Comparison of ENCODE assay signal across 16 mouse cellular contexts in genomic region chr14:58467856-58468255, GRCm38 (mm10).
DNase-seq lines count a peak whose midpoint lies in the region; ATAC-seq and TF ChIP-seq lines count a peak whose summit lies in the region.
"Had no signal": no experiment of that assay in that cellular context is flagged by ENCODE, and none has a peak within 500 bp of the region (broad histone marks: within the 10 kb centered on the region; RNA-seq: fewer than 3 reads in every experiment).

No protein-coding gene starts in this region.

- no peaks in the 10 kb centered on the region for H3K36me3 ChIP-seq in forebrain, embryonic 14.5 days (ENCODE audit: control insufficient read depth, insufficient read depth, low read length)
- H3K36me3 ChIP-seq in forebrain, embryonic 11.5 days (ENCODE audit: control insufficient read depth, insufficient read depth, low read length) = no peaks in the 10 kb centered on the region
- no peaks in the 10 kb centered on the region for H3K36me3 ChIP-seq in lung, embryonic 14.5 days (ENCODE audit: insufficient read depth)
- no peaks in the 10 kb centered on the region for H3K36me3 ChIP-seq in embryonic facial prominence, embryonic 10.5 days (replicated peaks)
- H3K36me3 ChIP-seq in limb, embryonic 15.5 days = no peaks in the 10 kb centered on the region
- H3K36me3 ChIP-seq: hindbrain, embryonic 13.5 days; liver, embryonic 15.5 days; midbrain, embryonic 15.5 days had no signal

- no peak overlapping the region for H3K9ac ChIP-seq in forebrain, embryonic 14.5 days (ENCODE audit: low read length)
- no peak overlapping the region for H3K9ac ChIP-seq in forebrain, embryonic 11.5 days (ENCODE audit: low read length)
- no peak overlapping the region for H3K9ac ChIP-seq in lung, embryonic 14.5 days
- no peak overlapping the region for H3K9ac ChIP-seq in limb, embryonic 15.5 days
- H3K9ac ChIP-seq: hindbrain, embryonic 13.5 days; liver, embryonic 15.5 days; midbrain, embryonic 15.5 days had no signal

- no peaks in the 10 kb centered on the region for H3K9me3 ChIP-seq in forebrain, embryonic 14.5 days (replicated peaks; ENCODE audit: control insufficient read depth, low read length)
- no peaks in the 10 kb centered on the region for H3K9me3 ChIP-seq in forebrain, embryonic 11.5 days (ENCODE audit: control insufficient read depth, low read length)
- H3K9me3 ChIP-seq in lung, embryonic 14.5 days (ENCODE audit: low read depth, low read length) = no peaks in the 10 kb centered on the region
- H3K9me3 ChIP-seq in embryonic facial prominence, embryonic 10.5 days = no peaks in the 10 kb centered on the region
- no peaks in the 10 kb centered on the region for H3K9me3 ChIP-seq in limb, embryonic 15.5 days
- H3K9me3 ChIP-seq: hindbrain, embryonic 13.5 days; liver, embryonic 15.5 days; midbrain, embryonic 15.5 days had no signal

- no peak for TF ChIP-seq CTCF in lung, embryonic 14.5 days (IDR thresholded peaks at IDR 0.05; ENCODE audit: low read depth)
- TF ChIP-seq CTCF in lung, adult 2 months (IDR thresholded peaks at IDR 0.05; ENCODE audit: insufficient read depth, low read length) = no peak

- H3K4me2 ChIP-seq in forebrain, embryonic 14.5 days (ENCODE audit: low read length) = no peak overlapping the region
- no peak overlapping the region for H3K4me2 ChIP-seq in forebrain, embryonic 11.5 days (ENCODE audit: low read depth, low read length, severe bottlenecking)
- H3K4me2 ChIP-seq in lung, embryonic 14.5 days = no peak overlapping the region
- no peak overlapping the region for H3K4me2 ChIP-seq in limb, embryonic 15.5 days
- H3K4me2 ChIP-seq: hindbrain, embryonic 13.5 days; liver, embryonic 15.5 days; midbrain, embryonic 15.5 days had no signal

- H3K4me3 ChIP-seq in forebrain, embryonic 14.5 days (ENCODE audit: low read depth, low read length) = no peak overlapping the region
- no peak overlapping the region for H3K4me3 ChIP-seq in forebrain, embryonic 11.5 days (ENCODE audit: low read depth, low read length)
- H3K4me3 ChIP-seq in lung, embryonic 14.5 days (ENCODE audit: low read depth, low read length) = no peak overlapping the region
- no peak overlapping the region for H3K4me3 ChIP-seq in lung, adult 2 months (replicated peaks; ENCODE audit: extremely low read depth, low read depth, low read length)
- H3K4me3 ChIP-seq in embryonic facial prominence, embryonic 10.5 days = no peak overlapping the region
- H3K4me3 ChIP-seq in limb, embryonic 15.5 days = no peak overlapping the region
- H3K4me3 ChIP-seq: hindbrain, embryonic 13.5 days; left cerebral cortex, adult 2 months; liver, embryonic 15.5 days; midbrain, embryonic 15.5 days had no signal

- no peaks in the 10 kb centered on the region for H3K4me1 ChIP-seq in forebrain, embryonic 14.5 days (ENCODE audit: control insufficient read depth, insufficient read depth, low read length)
- H3K4me1 ChIP-seq in forebrain, embryonic 11.5 days (replicated peaks; ENCODE audit: control insufficient read depth, insufficient read depth, low read length) = no peaks in the 10 kb centered on the region
- H3K4me1 ChIP-seq in lung, embryonic 14.5 days (ENCODE audit: insufficient read depth) = no peaks in the 10 kb centered on the region
- no peaks in the 10 kb centered on the region for H3K4me1 ChIP-seq in lung, adult 2 months (ENCODE audit: control insufficient read depth, insufficient read depth, low read length)
- peaks cover 14% of the 10 kb centered on the region for H3K4me1 ChIP-seq in embryonic facial prominence, embryonic 10.5 days
- H3K4me1 ChIP-seq in limb, embryonic 15.5 days = 0 out of 2 replicates have a peak, but pooled peaks cover 6% of the 10 kb centered on the region
- H3K4me1 ChIP-seq: hindbrain, embryonic 13.5 days; liver, embryonic 15.5 days; midbrain, embryonic 15.5 days had no signal

- H3K27me3 ChIP-seq in forebrain, embryonic 14.5 days (replicated peaks; ENCODE audit: control insufficient read depth, insufficient read depth, low read length) = no peaks in the 10 kb centered on the region
- no peaks in the 10 kb centered on the region for H3K27me3 ChIP-seq in forebrain, embryonic 11.5 days (ENCODE audit: control insufficient read depth, insufficient read depth, low read length)
- H3K27me3 ChIP-seq in lung, embryonic 14.5 days (ENCODE audit: insufficient read depth, low read length) = no peaks in the 10 kb centered on the region
- H3K27me3 ChIP-seq in embryonic facial prominence, embryonic 10.5 days (replicated peaks; ENCODE audit: low read depth, poor library complexity, severe bottlenecking) = no peaks in the 10 kb centered on the region
- H3K27me3 ChIP-seq in limb, embryonic 15.5 days = 0 out of 2 replicates have a peak, but pooled peaks cover 4% of the 10 kb centered on the region
- H3K27me3 ChIP-seq: CH12.LX; hindbrain, embryonic 13.5 days; liver, embryonic 15.5 days; midbrain, embryonic 15.5 days had no signal

- no peak for ATAC-seq in forebrain, embryonic 14.5 days
- ATAC-seq in forebrain, embryonic 11.5 days (replicated peaks; ENCODE audit: low FRiP score) = no peak
- ATAC-seq in lung, embryonic 14.5 days (ENCODE audit: insufficient read depth) = peak; percentile 63; the same call in 1 of the 2 replicates
- ATAC-seq in limb, embryonic 15.5 days (ENCODE audit: insufficient number of reproducible peaks, low FRiP score, low TSS enrichment, low read depth) = peak; percentile 63; the same call in 1 of the 2 replicates
- ATAC-seq: activated CD4-positive, CD25-positive, alpha-beta regulatory T cell, adult 4 months; intestine, postnatal 0 days; midbrain, embryonic 15.5 days had no signal

- no peak overlapping the region for H3K27ac ChIP-seq in forebrain, embryonic 14.5 days (ENCODE audit: low read depth, low read length)
- H3K27ac ChIP-seq in forebrain, embryonic 11.5 days (ENCODE audit: low read depth, low read length) = no peak overlapping the region
- H3K27ac ChIP-seq in lung, embryonic 14.5 days (ENCODE audit: low read depth) = no peak overlapping the region
- H3K27ac ChIP-seq in embryonic facial prominence, embryonic 10.5 days (replicated peaks) = no peak overlapping the region
- no peak overlapping the region for H3K27ac ChIP-seq in limb, embryonic 15.5 days
- H3K27ac ChIP-seq: hindbrain, embryonic 13.5 days; left cerebral cortex, adult 2 months; liver, embryonic 15.5 days; midbrain, embryonic 15.5 days had no signal

- no peak for TF ChIP-seq POLR2A in lung, adult 2 months (IDR thresholded peaks at IDR 0.05; ENCODE audit: borderline replicate concordance, extremely low read depth, low read depth, low read length)

- WGBS in forebrain, embryonic 14.5 days = 78% methylated on average over 5 of the region's 5 CpGs
- WGBS in forebrain, embryonic 11.5 days = 85% methylated on average over 5 of the region's 5 CpGs
- WGBS in lung, embryonic 14.5 days = 37% methylated on average over 5 of the region's 5 CpGs
- 62% methylated on average over 5 of the region's 5 CpGs for WGBS in lung, adult 2 months
- WGBS in embryonic facial prominence, embryonic 10.5 days = 75% methylated on average over 5 of the region's 5 CpGs
- 18% methylated on average over 5 of the region's 5 CpGs for WGBS in limb, embryonic 15.5 days

- DNase-seq in forebrain, embryonic 14.5 days (ENCODE audit: low spot score) = peak; percentile 3
- DNase-seq in forebrain, embryonic 11.5 days (ENCODE audit: low spot score) = no peak
- peak; percentile 71 for DNase-seq in lung, embryonic 14.5 days
- DNase-seq in lung, adult 2 months = no peak
- peak; percentile 11 for DNase-seq in embryonic facial prominence, embryonic 10.5 days (ENCODE audit: low spot score)
- DNase-seq in ovary, postnatal 36 days (ENCODE audit: low spot score) = no peak
- no peak for DNase-seq in urinary bladder, adult 2 months (ENCODE audit: low spot score)
- DNase-seq: cerebellum, adult 11-12 months had no signal

Comparison
In these comparisons a context has a peak if more than half of its experiments do, and no peak if none do; other contexts are left out.
1. DNase-seq: peak in forebrain, embryonic 14.5 days (single experiment), lung, embryonic 14.5 days (single experiment) and embryonic facial prominence, embryonic 10.5 days (single experiment); none in forebrain, embryonic 11.5 days (single experiment), lung, adult 2 months (single experiment), ovary, postnatal 36 days (single experiment) and urinary bladder, adult 2 months (single experiment).
2. ATAC-seq: peak in lung, embryonic 14.5 days (single experiment) and limb, embryonic 15.5 days (single experiment); none in forebrain, embryonic 14.5 days (single experiment) and forebrain, embryonic 11.5 days (single experiment).